In genomic region chr2:30733853-30734252, GRCm38 (mm10) we compare ENCODE assay signal across 15 mouse cellular contexts.
DNase-seq lines count a peak whose midpoint lies in the region; ATAC-seq and TF ChIP-seq lines count a peak whose summit lies in the region.
"Had no signal": no experiment of that assay in that cellular context is flagged by ENCODE, and none has a peak within 500 bp of the region (broad histone marks: within the 10 kb centered on the region; RNA-seq: fewer than 3 reads in every experiment).

No protein-coding gene starts in this region.

- H3K27ac ChIP-seq in hindbrain, embryonic 10.5 days, result peak overlapping the region; percentile 78
- H3K27ac ChIP-seq in hindbrain, postnatal 0 days, result no peak overlapping the region
- no peak overlapping the region for H3K27ac ChIP-seq in neural tube, embryonic 11.5 days (ENCODE audit: low read depth, low read length)
- H3K27ac ChIP-seq in hindbrain, embryonic 16.5 days (ENCODE audit: low read depth, low read length), result no peak overlapping the region
- no peak overlapping the region for H3K27ac ChIP-seq in liver, embryonic 11.5 days (ENCODE audit: low read depth, low read length)
- no peak overlapping the region for H3K27ac ChIP-seq in heart, embryonic 11.5 days (ENCODE audit: low read depth, low read length)

- 0 out of 2 replicates have a peak, but pooled peaks cover 5% of the 10 kb centered on the region for H3K36me3 ChIP-seq in hindbrain, embryonic 10.5 days
- no peaks in the 10 kb centered on the region for H3K36me3 ChIP-seq in hindbrain, postnatal 0 days (ENCODE audit: insufficient read depth, low read length)
- no peaks in the 10 kb centered on the region for H3K36me3 ChIP-seq in neural tube, embryonic 11.5 days (ENCODE audit: control insufficient read depth, insufficient read depth, low read length)
- H3K36me3 ChIP-seq in hindbrain, embryonic 16.5 days (ENCODE audit: control insufficient read depth, insufficient read depth, low read length), result no peaks in the 10 kb centered on the region
- H3K36me3 ChIP-seq in liver, embryonic 11.5 days (ENCODE audit: control insufficient read depth, insufficient read depth, low read length), result no peaks in the 10 kb centered on the region
- no peaks in the 10 kb centered on the region for H3K36me3 ChIP-seq in heart, embryonic 11.5 days (ENCODE audit: control insufficient read depth, insufficient read depth, low read length)

- no peak for ATAC-seq in hindbrain, postnatal 0 days
- no peak for ATAC-seq in neural tube, embryonic 11.5 days (ENCODE audit: insufficient read depth, low FRiP score, low TSS enrichment)
- no peak for ATAC-seq in hindbrain, embryonic 16.5 days
- no peak for ATAC-seq in liver, embryonic 11.5 days (replicated peaks; ENCODE audit: low FRiP score)
- no peak for ATAC-seq in heart, embryonic 11.5 days (replicated peaks; ENCODE audit: insufficient number of reproducible peaks, low FRiP score, low TSS enrichment)
- ATAC-seq: CD4-positive, CD25-positive, alpha-beta regulatory T cell, adult 4 months; lung, postnatal 0 days; Patski had no signal

- 23% methylated on average over 6 of the region's 6 CpGs for WGBS in hindbrain, embryonic 10.5 days
- WGBS in hindbrain, postnatal 0 days, result 41% methylated on average over 6 of the region's 6 CpGs
- WGBS in neural tube, embryonic 11.5 days, result 23% methylated on average over 6 of the region's 6 CpGs
- 36% methylated on average over 6 of the region's 6 CpGs for WGBS in hindbrain, embryonic 16.5 days
- WGBS in liver, embryonic 11.5 days, result 29% methylated on average over 6 of the region's 6 CpGs
- 20% methylated on average over 6 of the region's 6 CpGs for WGBS in heart, embryonic 11.5 days (ENCODE audit: insufficient replicate concordance)

- DNase-seq in hindbrain, embryonic 10.5 days (ENCODE audit: low spot score), result no peak
- no peak for DNase-seq in hindbrain, postnatal 0 days (ENCODE audit: low spot score)
- peak; percentile 10 for DNase-seq in neural tube, embryonic 11.5 days (ENCODE audit: low spot score)
- DNase-seq in neural tube, embryonic 10.5 days (ENCODE audit: extremely low spot score, low spot score), result no peak
- DNase-seq in thymus, postnatal 25 days, result peak; percentile 51
- no peak for DNase-seq in liver, embryonic 11.5 days (ENCODE audit: low spot score)
- DNase-seq: adrenal gland, adult 2 months; cerebellum, postnatal 14 days; heart, adult 18-20 months; right cerebral cortex, postnatal 25 days had no signal

- H3K4me3 ChIP-seq in hindbrain, embryonic 10.5 days, result no peak overlapping the region
- no peak overlapping the region for H3K4me3 ChIP-seq in hindbrain, postnatal 0 days (ENCODE audit: low read length)
- H3K4me3 ChIP-seq in neural tube, embryonic 11.5 days (ENCODE audit: low read depth, low read length), result no peak overlapping the region
- no peak overlapping the region for H3K4me3 ChIP-seq in hindbrain, embryonic 16.5 days (ENCODE audit: low read length)
- no peak overlapping the region for H3K4me3 ChIP-seq in liver, embryonic 11.5 days (ENCODE audit: low read depth, low read length)
- H3K4me3 ChIP-seq in heart, embryonic 11.5 days (ENCODE audit: low read depth, low read length), result no peak overlapping the region

- peaks cover 31% of the 10 kb centered on the region for H3K4me1 ChIP-seq in hindbrain, embryonic 10.5 days (replicated peaks)
- H3K4me1 ChIP-seq in hindbrain, postnatal 0 days (ENCODE audit: insufficient read depth, low read length), result peaks cover 23% of the 10 kb centered on the region
- peaks cover 8% of the 10 kb centered on the region for H3K4me1 ChIP-seq in neural tube, embryonic 11.5 days (ENCODE audit: control insufficient read depth, insufficient read depth, low read length)
- H3K4me1 ChIP-seq in hindbrain, embryonic 16.5 days (ENCODE audit: control insufficient read depth, insufficient read depth, low read depth, low read length), result no peaks in the 10 kb centered on the region; the same call in 1 of the 2 replicates
- H3K4me1 ChIP-seq in liver, embryonic 11.5 days (replicated peaks; ENCODE audit: control insufficient read depth, insufficient read depth, low read length), result no peaks in the 10 kb centered on the region; the same call in 1 of the 2 replicates
- H3K4me1 ChIP-seq in heart, embryonic 11.5 days (ENCODE audit: control insufficient read depth, insufficient read depth, low read length), result peaks cover 5% of the 10 kb centered on the region; the same call in 1 of the 2 replicates

- H3K9me3 ChIP-seq in hindbrain, embryonic 10.5 days, result peaks cover 7% of the 10 kb centered on the region; the same call in 1 of the 2 replicates
- no peaks in the 10 kb centered on the region for H3K9me3 ChIP-seq in hindbrain, postnatal 0 days (ENCODE audit: low read length)
- H3K9me3 ChIP-seq in neural tube, embryonic 11.5 days (ENCODE audit: control insufficient read depth, low read length), result no peaks in the 10 kb centered on the region
- H3K9me3 ChIP-seq in hindbrain, embryonic 16.5 days (ENCODE audit: control insufficient read depth, low read length), result peaks cover 6% of the 10 kb centered on the region; the same call in 1 of the 2 replicates
- no peaks in the 10 kb centered on the region for H3K9me3 ChIP-seq in liver, embryonic 11.5 days (ENCODE audit: control insufficient read depth, low read length)
- peaks cover 3% of the 10 kb centered on the region; the same call in 1 of the 2 replicates for H3K9me3 ChIP-seq in heart, embryonic 11.5 days (replicated peaks; ENCODE audit: control insufficient read depth, low read length)

- H3K27me3 ChIP-seq in hindbrain, embryonic 10.5 days (ENCODE audit: insufficient read depth, poor library complexity, severe bottlenecking), result no peaks in the 10 kb centered on the region
- H3K27me3 ChIP-seq in hindbrain, postnatal 0 days (ENCODE audit: insufficient read depth, low read length), result no peaks in the 10 kb centered on the region
- H3K27me3 ChIP-seq in neural tube, embryonic 11.5 days (ENCODE audit: control insufficient read depth, insufficient read depth, low read length), result no peaks in the 10 kb centered on the region
- H3K27me3 ChIP-seq in hindbrain, embryonic 16.5 days (replicated peaks; ENCODE audit: control insufficient read depth, insufficient read depth, low read length), result no peaks in the 10 kb centered on the region
- no peaks in the 10 kb centered on the region for H3K27me3 ChIP-seq in liver, embryonic 11.5 days (replicated peaks; ENCODE audit: control insufficient read depth, insufficient read depth, low read length)
- H3K27me3 ChIP-seq in heart, embryonic 11.5 days (ENCODE audit: control insufficient read depth, insufficient read depth, low read length), result no peaks in the 10 kb centered on the region
- H3K27me3 ChIP-seq: Patski had no signal

- TF ChIP-seq CTCF in hindbrain, postnatal 0 days (IDR thresholded peaks at IDR 0.05; ENCODE audit: low read depth), result no peak

- H3K4me2 ChIP-seq in hindbrain, postnatal 0 days (ENCODE audit: low read depth, low read length), result no peak overlapping the region
- H3K4me2 ChIP-seq in neural tube, embryonic 11.5 days (ENCODE audit: low read depth), result no peak overlapping the region
- H3K4me2 ChIP-seq in hindbrain, embryonic 16.5 days (ENCODE audit: low read length), result no peak overlapping the region
- no peak overlapping the region for H3K4me2 ChIP-seq in liver, embryonic 11.5 days
- H3K4me2 ChIP-seq in heart, embryonic 11.5 days, result no peak overlapping the region

- H3K9ac ChIP-seq in hindbrain, postnatal 0 days (replicated peaks; ENCODE audit: low read length), result no peak overlapping the region
- H3K9ac ChIP-seq in neural tube, embryonic 11.5 days (ENCODE audit: low read length), result no peak overlapping the region
- H3K9ac ChIP-seq in hindbrain, embryonic 16.5 days (ENCODE audit: low read depth, low read length), result 0 out of 2 replicates have a peak overlapping the region, but pooled peaks have one; percentile 24
- H3K9ac ChIP-seq in liver, embryonic 11.5 days (ENCODE audit: low read depth, low read length), result no peak overlapping the region
- no peak overlapping the region for H3K9ac ChIP-seq in heart, embryonic 11.5 days (ENCODE audit: low read depth, low read length)

Comparison
In these comparisons a context has a peak if more than half of its experiments do, and no peak if none do; other contexts are left out.
1. DNase-seq: peak in neural tube, embryonic 11.5 days (single experiment) and thymus, postnatal 25 days (single experiment); none in hindbrain, embryonic 10.5 days (single experiment), hindbrain, postnatal 0 days (single experiment), neural tube, embryonic 10.5 days (single experiment) and liver, embryonic 11.5 days (single experiment).